Mouse (Mus musculus): ENCODE measurements around the gene Mctp2.

DNA sequence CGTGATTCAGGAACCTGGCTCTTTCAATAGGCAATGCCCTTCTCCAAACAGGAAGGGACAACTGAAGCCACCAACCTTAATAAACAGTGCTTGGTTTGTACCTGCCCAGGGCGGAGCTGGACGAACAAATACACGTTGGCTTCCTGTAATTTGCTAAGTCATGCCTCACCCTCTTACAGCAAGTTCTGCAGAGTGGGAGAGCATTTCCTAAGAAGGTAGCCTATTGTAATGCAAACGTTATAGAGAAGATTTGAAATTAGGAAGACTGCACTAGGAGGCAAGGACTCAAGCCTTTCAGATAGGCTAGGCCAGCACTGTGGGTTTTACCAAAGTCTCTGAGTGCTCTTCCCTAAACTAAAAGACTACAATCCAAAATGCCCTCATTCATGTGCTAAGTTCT is 19.6 kb upstream of the Mctp2 start:
- TF ChIP-seq POLR2A (IDR thresholded peaks at IDR 0.05; ENCODE audit: control insufficient read depth in 1 of 2, insufficient read depth in 1 of 2, low read depth in 1 of 2, low read length in 2 of 2, poor library complexity in 1 of 2) (no peak), JUND (IDR thresholded peaks at IDR 0.05; ENCODE audit: low read depth, low read length) (no peak), USF1 (IDR thresholded peaks at IDR 0.05; ENCODE audit: low read depth, low read length) (no peak), CTCF (IDR thresholded peaks at IDR 0.05 in 2 of 3, conservative IDR thresholded peaks at IDR 0.05 in 1 of 3; ENCODE audit: control insufficient read depth in 1 of 3, insufficient read depth in 1 of 3, low read depth in 2 of 3, low read length in 3 of 3, poor library complexity in 1 of 3, severe bottlenecking in 1 of 3) (no peak), NELFE (IDR thresholded peaks at IDR 0.05; ENCODE audit: low read depth, low read length) (no peak), ETS1 (IDR thresholded peaks at IDR 0.05; ENCODE audit: low read depth, low read length) (no peak), EP300 (IDR thresholded peaks at IDR 0.05; ENCODE audit: low read depth in 1 of 2, low read length in 2 of 2) (no peak), MYC (IDR thresholded peaks at IDR 0.05; ENCODE audit: low read depth, low read length) (no peak), POLR2AphosphoS5 (IDR thresholded peaks at IDR 0.05; ENCODE audit: borderline replicate concordance, low read depth, low read length) (no peak), MAX (IDR thresholded peaks at IDR 0.05; ENCODE audit: low read length) (no peak), POLR2AphosphoS2 (IDR thresholded peaks at IDR 0.05; ENCODE audit: low read length) (no peak), TBP (IDR thresholded peaks at IDR 0.05; ENCODE audit: low read depth, low read length) (no peak)
